Mouse (Mus musculus) MEL (cell line): Measurements from ENCODE around the gene Gm20388. TPM values are rescaled to one million over a fixed set of nuclear protein-coding genes. Genes with fewer than 3 reads are reported as not detected.

Experiments used
- DNase-seq: peaks from one replicate; pipeline ENCODE4 v3.0.0; 2011; ENCODE audit warnings: low read depth, low spot score
- H3K27ac ChIP-seq: 2 replicates; pipeline ENCODE4 v1.5.1; 2012; ENCODE audit warnings: low read depth, mild to moderate bottlenecking, control low read depth, low read length, moderate library complexity; ENCODE audit not compliant: control insufficient read depth
- H3K27me3 ChIP-seq, 2 experiments: fragments of 150-350 bp in 1 of 2; sonication (generic) in 1 of 2; 2 replicates each; pipeline ENCODE4 v1.6.1; 2012; ENCODE audit warnings: low read length in 2 of 2, mild to moderate bottlenecking in 2 of 2, improper control_type of control experiment in 1 of 2, moderate library complexity in 1 of 2; ENCODE audit not compliant: insufficient read depth in 2 of 2, control insufficient read depth in 1 of 2
- H3K36me3 ChIP-seq, 2 experiments: 2 replicates each; pipeline ENCODE4 v1.6.1; 2012 to 2014; ENCODE audit warnings: low read length in 2 of 2, improper control_type of control experiment in 1 of 2, inconsistent platforms in 1 of 2, mild to moderate bottlenecking in 1 of 2; ENCODE audit not compliant: insufficient read depth in 2 of 2, control insufficient read depth in 1 of 2
- H3K4me1 ChIP-seq, 2 experiments: fragments of 150-350 bp in 1 of 2; sonication (generic) in 1 of 2; 2 replicates each; pipeline ENCODE4 v1.6.1; 2012; ENCODE audit warnings: low read length in 2 of 2, improper control_type of control experiment in 1 of 2, mild to moderate bottlenecking in 1 of 2; ENCODE audit not compliant: insufficient read depth in 2 of 2, control insufficient read depth in 1 of 2
- H3K4me3 ChIP-seq, 2 experiments: fragments of 150-350 bp in 1 of 2; sonication (generic) in 1 of 2; 2 replicates each; pipeline ENCODE4 v1.5.1; 2012; ENCODE audit warnings: low read depth in 2 of 2, low read length in 2 of 2, mild to moderate bottlenecking in 2 of 2, moderate library complexity in 2 of 2, control low read depth in 1 of 2, improper control_type of control experiment in 1 of 2; ENCODE audit not compliant: control insufficient read depth in 1 of 2, insufficient read depth in 1 of 2
- H3K79me2 ChIP-seq: 2 replicates; pipeline ENCODE4 v1.6.1; 2012; ENCODE audit warnings: mild to moderate bottlenecking, low read length, moderate library complexity; ENCODE audit not compliant: control insufficient read depth, poor library complexity, insufficient read depth
- H3K9ac ChIP-seq: 2 replicates; pipeline ENCODE4 v1.6.1; 2012; ENCODE audit warnings: low read depth, mild to moderate bottlenecking, control low read depth, low read length, moderate library complexity; ENCODE audit not compliant: control insufficient read depth, poor library complexity, severe bottlenecking
- H3K9me3 ChIP-seq: fragments of 150-350 bp; sonication (generic); replicated peaks from 2 replicates; pipeline ENCODE4 v1.6.1; 2012; ENCODE audit warnings: mild to moderate bottlenecking, low read length, improper control_type of control experiment, moderate library complexity; ENCODE audit not compliant: insufficient read depth
- CHD2 ChIP-seq: IDR thresholded peaks from 2 replicates; pipeline ENCODE4 v1.6.1; 2011; ENCODE audit warnings: low read length, improper control_type of control experiment
- ETS1 ChIP-seq: IDR thresholded peaks from 2 replicates; pipeline ENCODE4 v1.6.1; 2012; ENCODE audit warnings: low read depth, mild to moderate bottlenecking, inconsistent platforms, low read length, improper control_type of control experiment, moderate library complexity
- GATA1 ChIP-seq: IDR thresholded peaks from 2 replicates; pipeline ENCODE4 v1.6.1; 2011; ENCODE audit warnings: low read depth, low read length, improper control_type of control experiment
- JUND ChIP-seq: IDR thresholded peaks from 2 replicates; pipeline ENCODE4 v1.6.1; 2011; ENCODE audit warnings: low read depth, mild to moderate bottlenecking, improper control_type of control experiment, low read length
- KAT2A ChIP-seq: conservative IDR thresholded peaks from 2 replicates; pipeline ENCODE4 v1.6.1; 2012; ENCODE audit warnings: low read depth, low read length, improper control_type of control experiment, inconsistent platforms
- MAX ChIP-seq: IDR thresholded peaks from 2 replicates; pipeline ENCODE4 v1.6.1; 2011; ENCODE audit warnings: low read length, improper control_type of control experiment
- MEF2A ChIP-seq: IDR thresholded peaks from 2 replicates; pipeline ENCODE4 v1.6.1; 2014; ENCODE audit warnings: low read depth, mild to moderate bottlenecking, inconsistent platforms, low read length, improper control_type of control experiment; ENCODE audit not compliant: poor library complexity, insufficient replicate concordance, severe bottlenecking; ENCODE audit errors: extremely low read depth
- NELFE ChIP-seq: IDR thresholded peaks from 2 replicates; pipeline ENCODE4 v1.6.1; 2011; ENCODE audit warnings: low read depth, low read length, improper control_type of control experiment
- RAD21 ChIP-seq: IDR thresholded peaks from 2 replicates; pipeline ENCODE4 v1.6.1; 2011; ENCODE audit warnings: mild to moderate bottlenecking, low read depth, low read length, improper control_type of control experiment
- RCOR1 ChIP-seq: IDR thresholded peaks from 2 replicates; pipeline ENCODE4 v1.6.1; 2012; ENCODE audit warnings: low read depth, mild to moderate bottlenecking, inconsistent platforms, low read length, improper control_type of control experiment
- SMC3 ChIP-seq: IDR thresholded peaks from 2 replicates; pipeline ENCODE4 v1.6.1; 2011; ENCODE audit warnings: low read depth, low read length, improper control_type of control experiment
- TCF12 ChIP-seq: IDR thresholded peaks from 2 replicates; pipeline ENCODE4 v1.6.1; 2014; ENCODE audit warnings: low read depth, mild to moderate bottlenecking, inconsistent platforms, low read length, improper control_type of control experiment, moderate library complexity
- USF1 ChIP-seq: IDR thresholded peaks from 2 replicates; pipeline ENCODE4 v1.6.1; 2014; ENCODE audit warnings: low read depth, mild to moderate bottlenecking, inconsistent platforms, low read length, improper control_type of control experiment, moderate library complexity
- ZC3H11A ChIP-seq: IDR thresholded peaks from 2 replicates; pipeline ENCODE4 v1.6.1; 2012; ENCODE audit warnings: low read depth, mild to moderate bottlenecking, inconsistent platforms, low read length, improper control_type of control experiment
- ZKSCAN1 ChIP-seq: IDR thresholded peaks from 2 replicates; pipeline ENCODE4 v1.6.1; 2012; ENCODE audit warnings: low read depth, mild to moderate bottlenecking, inconsistent platforms, low read length, improper control_type of control experiment, moderate library complexity
- ZMIZ1 ChIP-seq: IDR thresholded peaks from 2 replicates; pipeline ENCODE4 v1.6.1; 2012; ENCODE audit warnings: low read depth, mild to moderate bottlenecking, inconsistent platforms, low read length, improper control_type of control experiment, moderate library complexity
- ZNF384 ChIP-seq: IDR thresholded peaks from 2 replicates; pipeline ENCODE4 v1.6.1; 2012; ENCODE audit warnings: low read depth, mild to moderate bottlenecking, inconsistent platforms, low read length, improper control_type of control experiment
- polyA plus RNA-seq, 2 experiments: library from polyadenylated mRNA; stranded (reverse) in 1 of 2; unstranded in 1 of 2; fragments of >175 nt in 1 of 2; fragments of >200 nt in 1 of 2; gene quantifications; 2 replicates each; pipeline versions ENCODE4 v1.2.1 to v1.2.4; 2012; ENCODE audit warnings: low replicate concordance in 2 of 2, low read depth in 1 of 2; ENCODE audit not compliant: insufficient read length in 2 of 2, insufficient read depth in 1 of 2, missing spikeins in 1 of 2
- total RNA-seq: library from RNA; depleted of rRNA; stranded (reverse); fragments of 300-350 nt; gene quantifications from 2 replicates; pipeline ENCODE4 v1.2.3, GENCODE M21; 2012

Gene Gm20388
- total and polyA plus RNA-seq, 3 experiments: 11.1 to 17.8 TPM; not detected in 1

DNA sequence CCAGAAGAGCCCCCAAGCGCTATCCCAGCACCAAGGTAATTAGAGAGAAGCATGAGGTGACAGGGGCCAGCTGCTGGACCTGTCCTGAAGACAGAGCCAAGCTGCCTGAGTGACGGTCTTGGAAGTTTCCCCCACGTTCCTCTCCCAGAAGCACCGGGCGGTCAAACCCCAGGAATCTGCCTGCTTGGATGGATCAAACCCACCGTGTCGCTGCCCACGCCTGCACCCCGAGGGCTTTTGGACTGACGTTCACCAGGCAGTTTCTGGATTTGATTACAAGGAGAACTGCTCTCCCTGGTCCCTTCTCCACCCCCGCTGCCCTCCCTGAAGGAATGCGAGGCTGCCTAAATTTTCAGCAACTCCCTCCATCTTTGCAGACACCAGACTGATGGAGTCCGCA, 1432.3 kb downstream of the Gm20388 start:
- TF ChIP-seq TCF12 (no peak), ZC3H11A (no peak), RCOR1 (no peak), MEF2A (no peak), NELFE (no peak), MAX (no peak), GATA1 (no peak), ZNF384 (no peak), USF1 (no peak), SMC3 (no peak), JUND (no peak), RAD21 (no peak), CHD2 (no peak)
- Histone ChIP-seq H3K9me3 (no peaks in the 10 kb centered on the region), H3K4me3 (no peak overlapping the region), H3K36me3 (no peaks in the 10 kb centered on the region), H3K27me3 (no peaks in the 10 kb centered on the region), H3K9ac (no peak overlapping the region), H3K4me1 (no peaks in the 10 kb centered on the region), H3K27ac (no peak overlapping the region), H3K79me2 (no peaks in the 10 kb centered on the region)
- no peak for DNase-seq

- no peak for DNase-seq
- H3K27ac ChIP-seq: no peak overlapping the region
- no peaks in the 10 kb centered on the region for H3K36me3 ChIP-seq
- TF ChIP-seq ZMIZ1 (no peak), ETS1 (no peak), KAT2A (no peak), ZKSCAN1 (no peak), RCOR1 (no peak)
- TF ChIP-seq, all 39 proteins: peak for 0
- no peaks in the 10 kb centered on the region for H3K27me3 ChIP-seq
- H3K9me3 ChIP-seq: no peaks in the 10 kb centered on the region
- H3K4me1 ChIP-seq: no peaks in the 10 kb centered on the region
- H3K79me2 ChIP-seq: no peaks in the 10 kb centered on the region
- no peak overlapping the region for H3K4me3 ChIP-seq
- no peak overlapping the region for H3K9ac ChIP-seq
Observed at GRCm38 (mm10) chr8:121344486-121344885, 1433.8 kb downstream of the Gm20388 start.
